Mouse (Mus musculus) lung, postnatal 25 days (tissue): ENCODE measurements around the gene Mief2.

Experiments
- DNase-seq: peaks from one replicate; pipeline ENCODE4 v3.0.0; 2022; ENCODE audit warnings: low spot score

Gene Mief2

GRCm38 (mm10) chr11:60719263-60719662 lies 8.9 kb upstream of the Mief2 start:
- DNase-seq: no peak

GRCm38 (mm10) chr11:60726601-60727391 lies 1.4 kb upstream of the Mief2 start, which contains the start of gene Flii:
Gene Flii, minus strand, starts transcription at chr11:60727263.
- peak; percentile 83 for DNase-seq

GRCm38 (mm10) chr11:60727392-60728140 lies 632 bp upstream of the Mief2 start:
- DNase-seq: no peak

DNA sequence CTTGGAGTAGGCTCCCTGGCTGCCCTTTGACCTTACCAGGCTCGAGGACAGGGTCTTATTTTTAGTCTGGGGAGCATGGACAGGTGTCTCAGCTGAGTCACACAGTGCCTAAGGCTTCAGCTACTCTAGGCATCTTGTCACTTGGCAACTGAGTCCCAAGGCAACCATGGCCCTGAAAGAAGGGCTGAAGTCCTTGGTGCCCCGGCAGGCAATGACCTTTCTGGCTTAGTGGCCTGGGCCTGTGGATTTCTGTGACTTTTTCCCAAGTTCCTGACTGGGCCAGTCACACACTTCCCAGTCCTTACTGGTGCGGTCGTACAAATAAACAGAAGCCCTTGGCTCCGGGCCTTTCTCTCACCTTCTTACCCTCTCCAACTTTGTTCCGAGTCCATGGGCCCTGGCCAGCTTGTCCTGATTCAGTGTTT lies 1.0 kb downstream of the Mief2 start:
- peak; percentile 64 for DNase-seq

DNA sequence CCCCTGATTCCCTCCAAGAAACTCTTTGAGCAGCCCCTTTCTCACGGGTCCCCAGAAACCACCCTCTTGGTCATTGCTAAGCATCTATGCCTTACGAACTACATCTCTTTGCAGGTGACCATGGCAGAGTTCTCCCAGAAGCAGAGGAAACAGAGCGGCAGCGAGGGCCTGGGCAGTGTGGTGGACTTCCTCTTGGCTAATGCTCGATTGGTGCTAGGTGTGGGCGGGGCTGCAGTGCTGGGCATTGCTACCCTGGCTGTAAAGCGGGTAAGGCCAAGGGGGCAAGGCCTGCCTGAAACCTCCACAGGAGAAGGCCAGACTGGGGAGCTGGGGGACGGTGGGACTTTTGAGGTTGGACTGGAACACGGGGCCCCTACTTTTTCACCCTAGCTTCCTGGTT lies 2.0 kb downstream of the Mief2 start:
- peak; percentile 37 for DNase-seq

DNA sequence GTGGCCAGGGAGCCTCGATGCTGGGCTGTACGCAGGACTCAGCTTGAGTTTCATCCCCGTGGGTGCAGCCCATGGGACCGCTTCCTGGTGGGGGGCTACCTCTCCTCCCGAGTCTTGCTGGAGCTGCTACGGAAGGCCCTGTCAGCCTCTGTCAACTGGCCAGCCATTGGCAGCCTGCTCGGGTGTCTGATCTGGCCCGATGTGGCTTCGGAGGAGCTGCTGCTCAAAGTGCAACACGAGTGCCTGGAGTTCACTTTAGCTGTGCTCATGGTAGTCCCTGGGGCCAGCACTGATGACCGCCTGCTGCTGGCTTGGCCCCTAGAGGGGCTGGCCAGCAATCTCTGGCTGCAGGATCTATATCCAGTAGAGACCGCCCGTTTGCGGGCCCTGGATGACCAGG lies 3.1 kb downstream of the Mief2 start:
- no peak for DNase-seq

DNA sequence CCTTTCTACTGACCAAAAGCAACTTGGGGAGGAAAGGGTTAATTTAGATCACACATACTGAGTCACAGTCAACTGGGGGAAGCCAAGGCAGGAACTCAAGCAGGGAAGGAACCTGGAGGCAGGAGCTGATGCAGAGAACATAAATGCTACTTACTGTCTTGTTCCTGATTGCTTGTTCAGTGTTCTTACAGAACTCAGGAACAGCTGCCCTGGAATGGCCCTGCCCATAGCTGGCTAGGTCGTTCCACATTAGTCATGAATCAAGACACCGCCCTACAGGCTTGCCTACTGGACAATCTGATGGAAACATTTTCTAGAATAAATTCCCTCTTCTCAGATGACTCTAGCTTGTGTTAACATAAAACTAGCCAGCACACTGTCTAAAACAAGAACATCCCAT lies 6.0 kb downstream of the Mief2 start:
- DNase-seq: no peak

- no peak for DNase-seq
Measured at GRCm38 (mm10) chr11:60735191-60735590, 7.0 kb downstream of the Mief2 start.

GRCm38 (mm10) chr11:60736491-60736890 lies 8.3 kb downstream of the Mief2 start:
- DNase-seq: no peak

- no peak for DNase-seq
Measured at GRCm38 (mm10) chr11:60737450-60737849, 9.3 kb downstream of the Mief2 start.

- no peak for DNase-seq
Measured at GRCm38 (mm10) chr11:60740321-60740720, 12.1 kb downstream of the Mief2 start.

GRCm38 (mm10) chr11:60755570-60755969 lies 27.4 kb downstream of the Mief2 start:
- DNase-seq: no peak

GRCm38 (mm10) chr11:60761681-60762080 lies 33.5 kb downstream of the Mief2 start:
- no peak for DNase-seq

GRCm38 (mm10) chr11:60766969-60767368 lies 38.8 kb downstream of the Mief2 start:
- DNase-seq: no peak

DNA sequence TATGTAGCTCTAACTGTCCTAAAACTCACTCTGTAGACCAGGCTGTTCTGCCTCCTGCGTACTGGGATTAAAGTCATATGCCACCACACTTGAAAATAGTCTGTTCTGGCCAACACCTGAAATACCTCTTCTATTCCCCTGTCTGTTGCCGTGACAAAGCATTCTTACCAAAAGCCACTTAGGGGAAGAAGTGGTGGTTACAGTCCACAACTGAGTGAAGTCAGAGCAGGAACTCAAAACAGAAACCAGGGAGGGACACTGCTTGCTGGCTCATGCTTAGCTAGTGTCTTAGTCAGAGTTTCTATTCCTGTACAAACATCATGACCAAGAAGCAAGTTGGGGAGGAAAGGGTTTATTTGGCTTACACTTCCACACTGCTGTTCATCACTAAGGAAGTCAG lies 41.1 kb downstream of the Mief2 start:
- DNase-seq: peak; percentile 48

DNA sequence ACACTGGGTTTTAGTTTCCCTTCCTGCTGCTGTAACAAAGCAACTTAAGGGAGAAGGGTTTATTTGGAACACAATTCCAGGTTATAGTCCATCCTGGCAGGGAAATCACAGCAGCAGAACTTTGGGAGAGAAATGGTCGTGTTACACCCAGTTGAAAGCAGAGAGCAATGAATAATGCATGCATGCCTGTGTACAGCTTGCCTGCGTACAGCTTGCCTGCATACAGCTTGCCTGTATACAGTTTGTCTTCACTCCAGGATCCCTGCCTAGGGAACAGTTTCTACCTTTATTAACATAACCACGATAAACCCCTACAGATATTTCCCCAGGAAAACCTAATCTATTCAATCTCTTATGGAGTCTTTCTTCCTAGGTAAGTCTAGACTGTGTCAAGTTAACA lies 42.6 kb downstream of the Mief2 start:
- no peak for DNase-seq

- DNase-seq: no peak
Measured at GRCm38 (mm10) chr11:60772161-60772560, 44.0 kb downstream of the Mief2 start.

- DNase-seq: no peak
Measured at GRCm38 (mm10) chr11:60774158-60774689, 46.0 kb downstream of the Mief2 start.

GRCm38 (mm10) chr11:60774841-60775240 lies 46.6 kb downstream of the Mief2 start:
- DNase-seq: no peak

GRCm38 (mm10) chr11:60775578-60775977 lies 47.4 kb downstream of the Mief2 start:
- DNase-seq: no peak

DNA sequence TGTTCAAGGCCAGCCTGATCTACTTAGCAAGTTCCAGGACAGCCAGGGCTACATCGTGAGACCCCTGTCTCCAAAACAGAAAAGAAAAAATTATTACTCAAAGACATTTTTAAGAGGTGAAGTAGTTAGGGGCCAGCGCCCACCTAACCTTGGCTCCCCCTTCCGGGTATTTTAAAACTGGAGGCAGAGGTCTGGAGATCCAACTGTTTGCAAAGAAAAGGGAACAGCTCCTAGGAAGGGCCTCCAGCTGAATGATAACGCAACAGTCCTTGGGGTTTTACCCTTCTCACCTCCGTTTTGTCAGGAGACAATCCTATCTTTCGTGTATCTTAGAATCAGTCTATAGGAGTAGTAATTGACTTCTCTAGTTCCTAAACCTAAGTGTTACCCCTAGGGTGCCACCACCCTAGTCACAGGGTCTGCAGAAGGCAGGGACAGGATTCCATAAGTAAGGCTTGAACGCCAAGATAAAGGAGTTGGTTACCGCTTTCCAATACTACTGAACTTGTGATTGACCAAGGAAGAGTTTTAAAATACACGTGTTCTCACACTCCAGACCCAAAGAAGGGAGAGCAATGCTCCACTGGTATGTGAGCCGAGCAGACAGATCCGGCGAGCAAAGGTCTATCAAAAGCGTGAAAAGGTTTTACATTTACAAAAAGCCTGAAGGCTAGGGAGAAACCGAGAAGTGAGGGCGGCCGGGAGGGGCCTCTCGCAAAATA lies 48.1 kb downstream of the Mief2 start:
- DNase-seq: no peak
